Mouse (Mus musculus) gastrocnemius, adult 8-10 months (tissue): ENCODE measurements at regions not wholly inside any gene's neighbourhood (a gene's known extent, or its start where the extent isn't known, plus 50 kb on each side); places are given as distances from the start of the nearest gene placed in this dataset.

ENCODE experiments used
- DNase-seq, 2 experiments: peaks; one replicate each; pipeline ENCODE4 v3.0.0; 2022; ENCODE audit warnings: low spot score in 2 of 2

DNA sequence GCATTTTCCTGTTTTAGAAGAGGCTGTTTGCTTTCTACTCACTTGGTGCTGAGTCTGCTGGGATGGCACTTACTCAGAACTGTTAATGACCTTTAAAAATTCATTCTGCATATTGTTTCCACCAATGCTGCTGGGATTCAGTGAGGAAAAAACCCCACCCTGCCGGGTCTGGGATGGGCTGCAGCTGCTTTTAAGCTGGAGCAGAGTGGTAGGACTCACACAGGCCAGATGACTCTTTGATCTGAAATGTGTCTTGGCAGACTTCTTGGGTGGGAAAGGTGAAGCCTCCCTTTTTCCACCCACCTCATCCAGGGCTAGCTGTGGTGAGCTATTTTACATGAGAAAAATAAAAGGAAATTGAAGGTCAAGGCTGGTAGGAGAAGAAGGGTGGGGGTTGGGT is 56.4 kb upstream of the Ddhd1 start:
- peak in 1 of 2 experiments; percentile 32 for DNase-seq

DNA sequence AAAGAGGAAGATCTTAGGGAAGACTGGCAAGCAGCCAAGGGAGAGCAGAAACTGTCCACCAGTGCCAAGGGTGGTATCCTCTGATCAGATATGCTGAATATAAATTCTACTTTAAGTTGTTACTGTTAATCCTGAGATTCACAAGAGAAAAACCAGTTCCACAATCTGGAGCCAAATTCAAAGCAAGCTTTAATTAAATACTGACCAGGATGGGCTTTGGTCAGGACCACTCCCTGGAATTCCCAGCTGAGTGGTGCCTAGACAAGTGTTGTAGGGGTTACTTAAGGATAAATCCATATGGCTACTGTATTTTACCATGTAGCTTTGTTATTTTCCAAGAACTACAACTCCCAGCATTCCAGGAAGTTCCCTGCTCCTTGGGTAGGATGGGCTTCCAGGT is 56.8 kb upstream of the Ddhd1 start:
- DNase-seq: no peak

DNA sequence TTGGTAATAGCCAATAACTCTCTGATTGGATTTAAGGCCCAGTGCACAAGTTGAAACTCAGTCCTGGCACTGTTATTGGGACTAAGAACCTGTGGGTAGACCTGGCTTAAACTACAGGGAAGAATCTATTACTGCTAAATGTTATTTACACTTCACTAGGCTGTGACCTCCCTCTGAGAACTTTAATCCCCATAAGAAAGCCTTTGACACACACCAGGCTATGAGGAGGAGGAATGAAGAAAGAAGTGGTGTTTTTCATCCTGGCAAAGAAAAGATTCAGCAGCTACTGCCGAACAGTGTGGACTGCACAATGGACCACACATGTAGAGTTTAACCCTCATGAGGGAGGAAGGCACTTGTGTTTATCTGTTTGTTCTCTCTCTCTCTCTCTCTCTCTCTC is 58.2 kb upstream of the Ddhd1 start:
- DNase-seq: no peak

DNA sequence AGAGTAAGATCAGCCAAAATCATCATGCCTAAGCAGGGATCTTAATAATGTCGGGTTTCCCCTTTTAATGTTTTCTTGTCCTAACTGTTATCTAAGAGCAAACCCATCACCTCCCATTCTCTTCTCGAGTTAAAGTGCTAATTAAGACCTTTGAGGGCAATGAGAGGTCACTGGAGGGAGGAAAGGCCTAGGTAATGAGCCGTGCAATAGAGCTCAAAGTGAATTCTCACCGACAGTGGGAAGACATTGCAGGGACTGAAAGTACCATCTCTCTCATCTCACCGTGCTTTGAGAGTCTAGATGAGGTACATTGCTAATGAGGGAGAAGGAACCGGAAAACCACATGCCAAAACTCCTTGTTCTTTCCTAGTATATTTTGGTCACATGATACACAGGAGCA is 64.9 kb upstream of the Ddhd1 start:
- no peak for DNase-seq

DNA sequence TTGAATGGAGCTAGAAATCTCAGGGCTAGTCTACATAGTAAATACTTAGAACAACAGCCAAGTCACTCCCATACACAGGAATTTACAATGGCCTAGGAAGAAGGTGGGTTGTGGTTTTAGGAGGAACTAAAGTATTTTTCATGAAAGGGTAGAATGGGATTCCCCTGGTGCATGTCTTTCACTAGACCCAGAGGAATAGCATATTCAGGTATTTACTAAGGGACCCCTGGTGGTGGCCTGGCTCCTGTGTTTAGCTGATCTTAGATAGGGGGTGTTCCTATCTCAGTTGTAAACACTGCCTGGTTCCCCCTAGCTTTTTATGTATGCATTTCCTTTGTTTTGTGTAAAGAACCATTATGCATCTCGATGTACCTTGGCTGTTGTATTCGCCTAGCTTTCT is 66.4 kb upstream of the Ddhd1 start:
- no peak for DNase-seq

DNA sequence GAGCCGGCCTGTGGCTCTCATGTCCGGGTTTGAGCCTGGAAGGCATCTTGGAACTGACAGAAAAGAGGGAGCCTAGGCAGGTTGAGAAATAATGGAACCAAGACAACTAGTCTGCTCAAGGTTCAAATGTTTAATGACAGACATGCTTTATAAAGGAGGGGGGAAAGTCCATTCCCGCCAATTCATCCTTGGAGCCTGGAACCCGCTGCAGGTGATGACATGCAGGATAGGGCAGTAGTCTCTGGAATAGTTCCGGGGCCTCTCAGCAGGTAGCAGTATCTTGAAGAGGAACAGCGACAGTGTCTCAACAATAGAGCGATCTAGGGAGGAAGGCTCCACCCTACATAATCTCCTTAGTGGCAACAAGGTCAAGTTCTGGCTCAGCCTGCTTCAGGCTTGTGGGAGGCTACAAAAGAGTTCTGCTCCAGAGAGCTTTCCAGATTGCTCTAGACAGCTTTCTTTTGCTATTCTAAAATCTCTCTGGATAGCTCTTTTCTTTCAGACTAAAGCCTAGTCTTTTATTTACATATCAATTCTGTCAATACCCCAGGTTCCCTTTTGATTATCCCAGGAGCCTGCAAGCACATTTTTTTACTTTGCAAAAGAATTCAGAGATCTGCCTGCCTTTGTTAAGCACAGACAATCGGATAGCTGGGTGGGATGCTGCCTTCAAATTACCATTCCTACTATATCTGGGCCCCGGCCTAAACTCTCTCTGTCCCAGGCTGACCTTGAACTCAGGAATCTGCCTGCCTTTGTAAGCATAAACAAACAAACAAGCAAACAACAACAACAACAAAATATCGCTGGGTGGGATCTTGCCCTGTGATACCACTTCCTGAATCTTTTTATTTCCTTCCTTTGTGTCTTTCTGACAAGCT is 76.8 kb upstream of the Ddhd1 start:
- DNase-seq: no peak

DNA sequence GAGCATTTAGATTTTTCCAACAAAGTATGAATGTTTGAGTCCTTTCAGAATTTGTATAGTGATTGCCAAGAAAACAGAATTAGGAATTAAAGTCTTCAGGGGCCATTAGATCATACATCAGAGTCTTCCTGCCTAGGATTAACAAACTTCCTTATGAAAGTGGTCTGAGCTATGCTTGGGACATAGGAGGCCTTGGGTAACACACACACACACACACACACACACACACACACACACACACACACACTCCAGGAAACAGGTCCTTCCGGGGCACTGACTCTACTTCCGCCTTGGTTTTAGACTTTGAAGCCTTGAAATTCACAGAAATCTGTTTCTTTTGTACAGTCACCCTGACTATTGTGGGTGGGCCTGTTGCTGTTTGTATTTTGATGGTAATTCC is 80.0 kb upstream of the Ddhd1 start:
- DNase-seq: no peak

DNA sequence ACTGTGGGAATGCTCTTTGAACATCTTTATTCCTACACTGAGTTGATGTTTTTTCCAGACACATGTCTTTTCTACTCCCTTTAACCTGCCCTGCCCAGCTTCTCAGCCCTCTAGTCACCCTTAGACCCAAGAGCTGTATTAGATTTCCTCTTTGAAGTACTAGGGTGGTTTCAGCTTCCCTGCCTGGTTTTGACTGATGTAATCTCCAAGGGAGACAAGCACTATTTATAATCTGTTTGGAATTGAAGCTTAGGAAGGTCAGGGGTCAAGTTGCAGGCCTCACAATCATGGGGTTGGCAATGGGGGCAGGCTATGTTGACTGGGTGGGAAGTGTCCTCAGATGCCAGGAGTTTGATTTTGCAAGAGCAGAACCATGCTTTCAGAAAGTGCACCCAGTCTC is 81.7 kb upstream of the Ddhd1 start:
- DNase-seq: peak; percentile 12 to 28

DNA sequence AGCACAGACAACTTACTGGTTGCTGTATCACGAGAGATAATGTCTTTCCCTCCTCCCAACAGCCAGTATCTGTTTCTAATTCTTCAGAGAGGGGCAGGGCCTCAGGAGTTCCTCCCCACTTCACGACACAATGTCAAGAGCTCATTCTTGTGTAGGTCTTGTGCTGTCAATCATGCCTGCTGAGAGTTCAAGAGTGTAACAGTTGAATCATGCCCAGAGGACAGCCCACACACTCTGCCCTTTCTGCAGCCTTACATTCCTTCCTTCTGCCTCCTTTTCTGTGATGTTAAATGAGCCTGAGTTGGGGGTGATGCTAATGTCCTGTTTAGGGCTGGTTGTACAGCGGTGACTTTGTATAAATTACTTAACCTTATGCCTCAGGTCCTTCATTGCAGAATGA is 82.7 kb upstream of the Ddhd1 start:
- DNase-seq: no peak

DNA sequence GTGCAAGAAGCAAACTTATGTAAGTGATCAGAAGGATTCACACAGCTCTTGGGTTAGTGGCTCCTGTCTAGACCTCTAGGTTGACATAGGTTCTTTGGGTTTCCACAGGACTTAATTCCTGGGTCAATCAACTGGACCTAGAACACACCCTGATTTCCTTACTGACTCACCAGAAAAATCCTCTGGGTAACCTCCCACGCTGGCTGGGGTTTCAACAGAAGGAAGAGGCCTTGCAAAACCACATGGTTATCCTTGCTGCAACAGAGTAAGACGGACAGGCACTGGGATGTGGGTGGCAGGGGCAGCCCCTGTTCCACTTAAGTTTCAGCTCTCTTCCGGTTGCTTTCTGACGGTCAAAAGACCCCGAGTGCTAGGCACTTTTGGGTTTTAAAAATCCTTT is 88.2 kb upstream of the Ddhd1 start:
- DNase-seq: no peak

DNA sequence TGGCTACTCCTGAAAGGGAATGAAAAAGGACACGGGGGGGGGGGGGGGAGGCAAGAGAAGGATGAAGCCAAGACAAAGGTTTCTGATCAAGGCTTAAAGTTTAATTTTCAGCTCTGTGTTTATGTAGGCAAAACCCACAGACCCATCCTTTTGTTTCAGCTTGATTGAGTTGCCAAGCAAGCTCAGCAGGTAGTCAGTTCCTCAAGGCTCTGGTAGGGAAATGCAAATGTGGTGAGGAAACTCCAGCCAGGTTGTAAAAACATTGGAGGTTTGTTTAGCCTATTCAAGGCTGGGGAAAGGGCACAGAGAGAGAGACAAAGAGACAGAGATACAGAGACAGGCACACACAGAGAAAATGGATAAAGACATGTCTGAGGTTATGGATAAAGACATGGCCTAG is 99.4 kb upstream of the Ddhd1 start:
- no peak for DNase-seq

DNA sequence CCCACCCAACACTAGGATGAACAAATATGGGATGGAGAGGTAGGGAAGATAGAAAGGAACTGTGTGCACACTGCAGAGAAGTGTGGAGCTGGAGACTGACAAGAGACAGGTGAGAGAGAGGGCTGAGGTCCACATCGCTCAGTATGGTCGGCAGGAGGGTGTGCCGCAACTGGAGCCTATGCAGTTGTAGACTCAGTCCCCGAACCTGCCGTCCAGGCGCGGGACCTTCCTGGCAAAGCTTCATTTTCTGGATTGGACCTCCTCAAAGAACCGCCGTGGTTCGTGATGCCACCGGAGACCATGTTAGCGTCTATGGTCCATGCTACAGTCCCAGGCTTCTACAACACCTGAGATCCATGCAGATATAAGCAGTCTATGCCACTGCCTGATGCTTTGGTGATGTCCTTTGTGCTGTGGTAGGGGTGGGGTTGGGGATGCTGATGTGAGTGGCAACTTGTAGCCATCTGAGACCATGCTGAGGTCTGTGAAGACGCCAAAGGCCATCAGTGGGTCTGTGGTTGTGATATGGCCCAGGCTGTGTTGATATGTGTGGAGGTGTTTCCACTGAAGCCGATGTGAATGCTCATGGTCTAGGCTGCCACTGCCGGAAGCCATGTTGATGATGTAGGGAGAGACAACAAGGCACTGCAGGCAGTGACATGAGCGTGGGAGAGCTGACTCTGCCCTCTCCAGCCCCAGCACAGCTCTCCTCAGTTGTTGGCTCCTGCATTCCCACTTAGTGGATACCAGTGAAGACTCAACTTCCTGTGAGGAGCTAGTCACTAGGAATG is 103.1 kb upstream of the Ddhd1 start:
- DNase-seq: no peak

DNA sequence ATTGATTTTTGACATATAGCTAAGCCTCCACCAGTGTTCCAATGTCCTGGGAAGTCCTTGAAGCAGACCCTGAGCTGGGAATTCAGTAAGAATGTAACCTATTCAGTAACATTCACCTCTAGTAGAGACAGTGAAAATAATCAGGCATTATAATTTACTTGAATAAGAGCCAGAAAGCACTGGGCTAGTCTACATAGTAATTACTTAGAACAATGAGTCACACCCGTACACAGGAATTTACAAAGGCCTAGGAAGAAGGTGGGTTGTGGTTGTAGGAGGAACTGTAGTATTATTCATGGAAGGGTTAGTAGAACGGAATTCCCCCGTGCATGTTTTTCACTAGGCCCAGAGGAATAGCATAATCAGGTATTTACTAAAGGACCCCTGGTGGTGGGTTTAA is 106.3 kb upstream of the Ddhd1 start:
- DNase-seq: no peak

DNA sequence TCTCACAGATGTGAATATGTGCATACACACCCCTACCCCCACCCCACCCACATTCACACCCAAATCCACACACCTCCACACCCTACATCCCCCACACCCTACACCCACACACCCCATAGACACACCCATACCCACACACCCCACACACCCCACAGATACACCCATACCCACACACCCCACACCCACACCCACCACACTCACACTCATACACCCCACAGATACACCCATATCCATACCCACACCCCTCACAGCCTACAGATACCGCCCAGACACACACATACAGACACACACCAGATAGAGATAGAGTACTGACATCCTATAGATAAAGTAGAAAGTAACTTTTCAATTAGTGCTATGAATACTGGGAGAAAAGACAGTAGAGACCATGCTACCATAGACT is 108.6 kb upstream of the Ddhd1 start:
- DNase-seq: no peak

DNA sequence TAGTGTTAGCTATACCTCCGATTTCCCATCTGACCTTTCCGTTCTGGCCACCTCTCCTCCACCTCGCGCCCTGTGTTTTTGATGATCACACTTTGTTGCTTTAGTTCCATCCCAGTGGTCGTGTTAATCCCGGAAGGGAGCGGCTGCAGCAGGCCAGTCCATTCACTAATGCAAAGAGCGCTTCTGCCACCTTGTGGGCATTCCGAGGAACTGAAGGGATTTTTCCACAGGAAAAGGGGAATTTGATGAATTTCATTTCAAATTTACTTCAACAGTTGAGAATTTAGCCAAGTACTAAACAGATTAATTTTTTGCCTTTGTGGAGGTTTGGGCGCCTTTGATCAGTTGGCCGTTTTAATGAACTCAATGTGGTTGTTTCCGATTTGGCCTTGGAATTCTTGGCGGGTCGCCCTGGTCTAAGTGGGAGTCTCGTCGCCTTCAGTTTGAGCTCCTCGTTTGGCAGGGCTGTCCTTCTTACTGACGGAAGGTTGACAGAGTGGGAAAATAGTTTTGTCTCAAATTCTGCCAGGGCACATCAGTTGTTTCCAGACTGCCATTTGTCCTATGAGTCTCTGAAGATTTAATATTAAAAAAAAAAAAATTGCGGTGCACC is 114.8 kb upstream of the Ddhd1 start:
- peak; percentile 17 to 33 for DNase-seq

DNA sequence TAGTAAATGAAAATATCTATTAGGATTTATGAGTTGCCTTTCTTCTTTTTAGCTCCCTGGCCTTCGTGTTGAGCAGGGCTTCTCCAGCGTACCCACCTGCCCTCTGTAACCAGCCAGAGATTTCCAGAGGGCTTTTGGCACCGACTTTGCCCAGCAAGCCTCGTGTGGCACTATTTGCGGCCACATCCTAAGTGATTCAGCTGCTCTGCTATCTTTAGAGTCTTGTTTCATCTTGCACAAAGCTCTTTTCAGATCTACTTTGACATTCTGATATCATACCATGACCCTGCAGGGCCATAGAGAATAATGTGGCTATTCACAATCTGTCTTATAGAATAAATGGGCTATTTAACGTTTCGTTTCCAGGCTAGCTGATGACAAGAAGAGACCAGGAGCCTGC is 115.4 kb upstream of the Ddhd1 start:
- DNase-seq: no peak

DNA sequence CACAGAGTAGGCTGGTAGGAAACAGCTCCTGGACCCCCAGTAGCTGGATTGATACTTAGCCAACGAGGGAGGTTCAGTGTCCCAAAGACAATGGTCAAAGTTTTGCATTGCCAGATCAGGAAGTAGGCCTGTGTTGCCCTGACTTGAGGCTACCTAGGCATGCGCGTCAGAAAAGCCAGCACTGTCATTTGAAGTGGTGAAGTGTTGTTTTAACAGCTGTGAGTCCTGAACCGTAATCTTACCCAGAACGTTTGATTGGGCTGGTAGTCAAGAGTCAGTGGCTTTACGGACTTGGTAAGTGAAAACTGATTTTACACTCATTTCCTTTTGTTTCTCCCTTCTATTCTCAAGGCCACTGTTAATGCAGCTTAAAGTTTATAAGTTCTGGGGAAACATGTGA is 123.9 kb upstream of the Ddhd1 start:
- DNase-seq: no peak

DNA sequence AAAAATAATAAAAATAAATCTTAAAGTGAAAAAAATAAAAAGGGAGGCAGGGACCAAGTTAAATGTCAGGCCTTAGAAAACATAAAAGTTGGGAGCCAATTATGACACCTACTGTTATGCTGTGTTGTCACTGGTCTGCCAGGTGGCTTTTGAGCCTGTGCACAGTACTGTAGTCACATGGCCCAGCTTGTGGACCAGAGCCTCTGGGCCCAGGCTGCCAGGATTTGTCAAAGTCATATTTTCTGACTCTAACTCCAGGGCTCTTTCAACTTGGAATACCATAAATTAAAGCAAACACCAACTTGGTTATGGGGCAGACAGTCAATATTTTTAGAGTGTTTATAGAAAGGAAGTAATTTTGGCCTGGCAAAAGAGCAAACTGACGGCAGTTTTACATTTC is 137.0 kb upstream of the Ddhd1 start:
- DNase-seq: no peak

DNA sequence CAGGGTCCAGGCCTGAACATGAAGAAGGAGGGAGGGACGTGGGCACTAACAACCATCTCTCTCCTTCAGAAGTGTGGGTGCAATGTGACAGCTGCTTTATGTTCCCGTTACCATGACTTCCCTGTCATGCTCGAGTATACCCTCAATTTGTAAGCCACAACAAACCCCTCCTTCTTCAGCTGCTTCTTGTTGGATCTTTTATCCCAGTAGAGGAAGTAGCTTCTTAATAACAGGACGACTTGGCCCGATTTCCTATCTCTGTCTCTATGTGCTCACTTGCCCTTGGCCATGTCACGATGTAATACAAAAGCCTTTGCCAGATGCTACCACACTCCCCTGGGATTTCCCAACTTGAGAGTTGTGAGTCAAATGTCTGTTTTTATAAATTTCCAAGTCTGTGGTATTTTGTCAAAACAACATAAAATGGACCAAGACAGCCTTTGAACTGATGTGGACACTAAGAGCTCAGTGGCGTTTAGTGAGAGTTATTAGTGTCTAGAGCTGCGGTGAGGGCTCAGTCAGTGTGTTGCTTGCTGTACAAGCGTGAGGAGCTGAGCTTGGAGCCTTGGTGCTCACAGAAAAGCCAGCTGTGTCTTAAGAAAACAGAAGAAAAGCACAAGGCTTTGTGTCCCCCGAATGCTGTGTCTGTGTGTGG is 138.8 kb upstream of the Ddhd1 start:
- DNase-seq: peak; percentile 13 to 39

DNA sequence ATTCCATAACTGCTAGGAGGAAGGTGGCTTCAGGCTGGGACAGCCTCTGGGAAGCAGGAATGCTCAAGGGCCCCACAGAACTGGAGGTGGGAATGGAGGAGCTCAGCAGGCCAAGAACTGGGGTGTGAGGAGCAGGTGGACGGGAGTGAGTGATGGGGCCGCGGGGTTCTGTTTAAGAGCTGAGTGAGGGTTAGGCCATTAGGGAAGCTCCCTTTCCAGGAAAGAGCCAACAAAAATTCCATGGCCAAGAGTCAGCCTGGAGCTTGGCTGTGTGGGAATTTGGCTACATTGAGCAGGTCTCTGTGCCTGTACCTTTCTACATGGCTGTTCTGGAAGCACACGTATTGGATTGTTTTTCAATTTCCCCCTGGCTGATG is 139.4 kb upstream of the Ddhd1 start:
- no peak for DNase-seq

DNA sequence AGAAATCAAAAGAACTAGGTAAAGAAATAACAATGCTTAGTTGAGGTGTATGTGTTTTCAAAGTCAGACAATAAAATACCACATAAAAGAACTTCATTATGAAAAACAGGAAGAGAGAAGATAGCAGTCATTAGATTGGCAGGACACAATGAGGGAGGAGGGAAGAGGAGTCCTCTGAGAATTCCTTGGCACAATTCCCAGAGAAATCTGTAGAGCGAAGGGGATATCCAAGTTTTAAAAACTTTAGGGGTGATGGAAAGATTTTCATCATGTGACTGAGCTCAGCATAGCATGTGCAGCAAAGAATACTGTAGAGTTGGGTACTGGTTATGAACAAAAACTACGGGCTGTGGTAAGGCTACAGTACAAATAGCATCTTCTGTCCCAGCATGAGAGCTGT is 141.3 kb upstream of the Ddhd1 start:
- no peak for DNase-seq

DNA sequence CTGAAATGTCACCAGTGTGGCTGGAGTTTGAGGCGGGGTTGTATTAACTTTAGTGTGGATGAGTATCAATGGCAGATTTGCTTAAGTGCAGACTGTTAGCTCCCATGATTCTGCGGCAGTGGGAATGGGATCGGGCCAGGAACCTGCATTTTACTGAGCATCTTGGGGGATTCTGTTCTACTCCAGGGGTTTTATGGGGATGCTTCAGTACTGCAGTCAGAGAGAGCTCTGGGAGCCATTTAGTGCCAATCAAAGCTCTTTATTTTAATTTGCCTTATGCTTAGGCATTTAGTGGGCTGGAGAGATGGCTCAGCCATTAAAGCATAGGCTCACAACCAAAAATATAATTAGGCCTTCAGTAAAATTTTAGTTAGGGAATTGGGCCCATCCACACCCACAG is 148.0 kb upstream of the Ddhd1 start:
- no peak for DNase-seq
